Mouse (Mus musculus) cerebellum, adult 2 months (tissue): ENCODE results near the gene Zc3h6. TPM values are rescaled to one million over a fixed set of nuclear protein-coding genes. Genes with fewer than 3 reads are reported as not detected.

Experiments
- DNase-seq, 2 experiments: peaks; one replicate each; pipeline ENCODE4 v3.0.0; 2021
- H3K27ac ChIP-seq: fragments of 200-500 bp; 2 replicates; pipeline ENCODE4 v1.5.1; 2012; ENCODE audit warnings: low read length, control low read depth, inconsistent platforms; ENCODE audit not compliant: insufficient read depth
- H3K27me3 ChIP-seq: fragments of 200-500 bp; 2 replicates; pipeline ENCODE4 v1.6.1; 2012; ENCODE audit warnings: inconsistent platforms, mild to moderate bottlenecking, low read length, moderate library complexity; ENCODE audit not compliant: control insufficient read depth, insufficient read depth
- H3K4me1 ChIP-seq: fragments of 200-500 bp; 2 replicates; pipeline ENCODE4 v1.6.1; 2011; ENCODE audit warnings: low read length; ENCODE audit not compliant: control insufficient read depth, insufficient read depth
- H3K4me3 ChIP-seq: fragments of 200-500 bp; replicated peaks from 2 replicates; pipeline ENCODE3; 2011; ENCODE audit warnings: mild to moderate bottlenecking, low read depth, low read length, control low read depth; ENCODE audit not compliant: insufficient read depth
- CTCF ChIP-seq: fragments of 200-500 bp; IDR thresholded peaks from 2 replicates; pipeline ENCODE4 v1.5.1; 2011; ENCODE audit warnings: low read depth, mild to moderate bottlenecking, control low read depth, low read length, moderate library complexity, borderline replicate concordance; ENCODE audit not compliant: insufficient read depth
- POLR2A ChIP-seq: fragments of 200-500 bp; IDR thresholded peaks from 2 replicates; pipeline ENCODE4 v1.6.1; 2011; ENCODE audit warnings: low read length, control low read depth, borderline replicate concordance; ENCODE audit not compliant: insufficient read depth
- WGBS: fragments of 180-500 bp; shearing (Covaris S2); methylation state at CpG from one replicate; pipeline ENCODE4 v1.1.7; 2018; 5-methylcytosine and 5-hydroxymethylcytosine counted together
- polyA plus RNA-seq: library from polyadenylated mRNA; depleted of rRNA; stranded (reverse); fragments of >200 nt; gene quantifications from 2 replicates; pipeline ENCODE4 v1.2.3, GENCODE M21; 2012

Zc3h6 gene
- polyA plus RNA-seq, 1 experiment = 7.8 TPM

DNA sequence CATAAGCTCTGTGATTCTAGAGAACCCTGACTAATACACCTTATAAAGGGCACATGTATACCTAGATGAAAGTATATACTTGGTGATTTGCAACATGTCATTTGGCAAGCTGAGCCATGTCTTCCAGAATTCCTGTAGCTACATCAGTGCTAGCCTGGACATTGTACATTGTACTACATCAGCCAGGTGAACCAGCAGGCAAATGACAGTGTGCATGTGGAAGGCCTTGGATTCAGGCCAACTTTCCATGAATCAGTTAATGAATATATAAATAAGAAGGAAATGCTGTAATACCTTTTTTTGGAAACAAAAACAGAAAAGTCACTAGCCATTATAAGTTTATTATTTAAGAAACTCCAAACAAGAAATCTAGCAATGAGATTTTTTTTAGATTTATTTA, 13.0 kb upstream of the Zc3h6 start:
- Histone ChIP-seq H3K27me3 (no peaks in the 10 kb centered on the region), H3K4me1 (no peaks in the 10 kb centered on the region), H3K27ac (no peak overlapping the region), H3K4me3 (no peak overlapping the region)
- TF ChIP-seq POLR2A (no peak), CTCF (no peak)
- DNase-seq = no peak

DNA sequence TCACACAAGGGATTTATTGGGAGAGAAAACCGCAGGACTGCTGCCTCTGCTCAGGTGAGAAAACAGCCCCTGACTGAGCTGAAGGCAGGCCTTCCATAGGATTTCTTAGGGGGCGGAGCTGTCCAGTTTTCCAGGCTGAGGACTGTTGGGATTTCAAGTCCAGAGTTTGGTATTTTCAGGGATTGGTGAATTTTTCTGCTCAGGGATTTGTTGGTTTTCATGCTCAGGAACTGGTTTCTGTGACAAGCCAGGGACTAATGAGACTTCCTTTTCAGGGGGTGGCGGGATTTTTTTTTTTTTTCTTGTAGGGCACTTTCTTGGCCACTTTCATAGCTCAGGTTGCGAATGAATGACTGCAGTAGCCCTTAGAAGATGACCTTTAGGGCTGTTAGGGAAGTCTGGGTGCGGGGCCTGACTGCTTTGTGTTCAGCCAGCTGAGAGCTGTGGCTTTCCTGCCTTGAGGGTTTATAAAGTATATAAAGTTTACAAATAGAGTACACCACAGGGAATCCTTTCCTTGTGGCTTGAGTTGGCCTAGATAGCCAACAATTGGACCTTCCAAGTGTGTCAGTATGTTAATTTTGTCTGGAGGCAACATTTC, 1.6 kb upstream of the Zc3h6 start:
- H3K4me1 ChIP-seq = no peaks in the 10 kb centered on the region; the same call in 1 of the 2 replicates
- H3K27ac ChIP-seq = no peak overlapping the region
- TF ChIP-seq CTCF = no peak
- no peak for TF ChIP-seq POLR2A
- WGBS = 87% methylated on average over 5 of the region's 5 CpGs
- no peak for DNase-seq
- H3K27me3 ChIP-seq = no peaks in the 10 kb centered on the region
- H3K4me3 ChIP-seq = no peak overlapping the region

DNA sequence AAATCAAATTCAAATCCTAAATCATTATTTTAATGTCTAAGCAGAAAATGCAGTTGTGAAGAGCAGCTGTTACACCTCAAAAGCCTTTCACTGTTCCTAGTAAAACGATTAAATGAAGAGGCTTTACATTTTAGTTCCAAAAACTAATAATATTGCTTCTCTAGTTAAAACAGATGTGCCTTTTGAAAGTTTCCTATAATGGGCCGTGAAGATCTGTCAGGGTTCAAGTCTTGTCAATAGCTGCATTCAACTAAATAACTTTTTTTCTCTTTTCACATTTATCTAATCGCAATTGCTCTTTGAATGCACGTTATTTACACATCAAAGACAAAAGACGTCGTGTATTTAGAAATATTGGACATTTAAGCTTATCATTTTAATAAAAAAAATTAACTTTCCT, 966 bp upstream of the Zc3h6 start:
- Histone ChIP-seq H3K4me1 (no peaks in the 10 kb centered on the region; the same call in 1 of the 2 replicates), H3K4me3 (peak overlapping the region; percentile 88), H3K27me3 (no peaks in the 10 kb centered on the region), H3K27ac (no peak overlapping the region)
- no peak for DNase-seq
- TF ChIP-seq CTCF = no peak
- WGBS = 16% methylated on average over 6 of the region's 6 CpGs

DNA sequence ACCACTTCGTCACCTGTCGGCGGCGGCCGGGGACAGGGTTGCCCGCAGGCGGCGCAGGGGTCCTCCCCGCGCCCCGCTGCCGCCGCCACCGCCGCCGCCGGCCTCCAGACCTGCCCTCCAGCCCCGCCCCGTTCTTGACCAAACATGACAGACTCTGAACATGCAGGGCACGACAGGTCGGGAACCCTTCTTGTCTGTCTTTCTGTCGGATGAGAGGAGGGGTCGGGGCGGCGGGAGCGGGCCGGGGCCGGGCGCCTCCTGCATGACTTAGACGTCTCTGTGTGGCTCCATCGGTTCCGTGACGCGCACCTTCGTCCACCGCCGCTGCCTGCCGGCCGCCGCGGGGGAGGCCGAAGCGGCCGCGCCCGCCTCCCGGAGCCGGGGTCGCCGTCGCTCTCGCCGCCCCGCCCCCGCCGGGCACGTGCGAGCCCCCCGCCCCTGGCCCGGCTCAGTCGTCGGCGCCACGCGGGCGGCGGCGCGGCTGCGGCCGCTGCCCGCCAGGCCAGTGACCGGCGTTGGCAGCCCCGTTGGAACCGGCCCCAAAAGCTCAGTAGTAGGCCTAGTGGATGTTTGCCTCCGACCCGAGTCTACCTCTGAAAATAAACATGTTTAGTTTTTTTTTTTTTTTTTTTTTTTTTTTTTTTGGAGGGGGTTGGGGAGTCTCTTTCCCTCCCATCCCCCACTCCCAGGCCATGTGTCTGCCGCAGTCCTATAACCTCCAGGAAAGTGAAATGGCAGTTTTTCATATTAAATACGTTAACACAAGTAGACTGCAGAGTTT, 649 bp downstream of the Zc3h6 start, which contains the start of gene Gm10762:
Gene Gm10762 (minus strand): TSS at position 65 of the 781 bp plus-strand sequence.
- TF ChIP-seq POLR2A (no peak), CTCF (no peak)
- 2% methylated on average over 75 of the region's 80 CpGs for WGBS
- H3K4me1 ChIP-seq = no peaks in the 10 kb centered on the region; the same call in 1 of the 2 replicates

DNA sequence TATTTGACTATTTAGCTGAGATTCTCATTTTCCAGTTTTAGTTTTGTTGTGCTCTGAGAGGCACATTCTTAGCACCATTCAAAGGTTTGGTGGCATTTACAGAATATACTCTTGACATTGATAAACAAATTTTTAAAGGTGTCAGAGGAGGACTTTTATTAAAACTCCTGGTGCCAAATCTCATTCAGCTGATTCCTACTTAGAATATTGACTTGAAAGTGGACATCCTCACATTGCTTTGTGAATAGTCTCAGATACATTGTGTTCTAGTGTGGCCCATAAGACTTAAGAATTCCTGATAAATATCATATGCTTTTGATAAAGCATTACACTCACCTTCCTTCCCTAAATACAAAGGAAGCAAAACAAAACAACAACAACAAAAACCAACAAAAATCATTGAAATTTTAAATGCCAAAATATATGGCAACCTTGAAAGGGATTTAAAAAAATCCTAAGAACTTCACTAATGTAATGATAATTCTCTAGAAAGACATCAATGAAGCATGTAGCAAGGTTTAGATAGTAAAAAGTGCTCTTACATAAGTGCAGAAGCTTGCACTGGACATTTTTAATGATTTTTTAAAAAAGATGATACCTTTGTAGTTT, 1.4 kb downstream of the Zc3h6 start:
- Histone ChIP-seq H3K4me1 (no peaks in the 10 kb centered on the region; the same call in 1 of the 2 replicates), H3K27ac (no peak overlapping the region)
- DNase-seq = peak in 1 of 2 experiments; percentile 14

More for the DNA sequence above, 649 bp downstream of the Zc3h6 start, which contains the start of gene Gm10762:
- peak within 1 kb of the TSS; percentile 100 for H3K27ac ChIP-seq
- peak; percentile 82 to 86 for DNase-seq
- H3K27me3 ChIP-seq = no peaks in the 10 kb centered on the region
- peak within 1 kb of the TSS; percentile 88 for H3K4me3 ChIP-seq

DNA sequence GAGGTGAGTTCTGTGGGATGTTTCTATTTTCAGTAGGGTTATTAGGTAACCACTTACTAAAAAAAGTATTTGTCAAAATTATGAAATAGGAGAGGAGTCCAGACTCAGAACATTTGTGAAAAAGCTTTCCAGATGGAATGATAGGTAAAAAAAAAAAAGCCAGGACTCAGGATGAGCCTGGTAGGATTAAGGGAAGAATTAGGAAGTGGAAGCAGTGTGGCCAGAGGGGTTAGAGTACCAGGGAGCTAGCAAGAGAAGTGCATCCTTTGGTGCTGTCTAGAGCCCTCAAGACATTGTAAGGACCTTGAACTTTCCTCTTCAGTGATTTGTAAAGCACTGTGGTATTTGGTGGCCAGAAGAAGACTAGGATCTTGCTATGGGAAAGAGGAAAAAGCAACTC, 5.1 kb downstream of the Zc3h6 start:
- no peak for TF ChIP-seq POLR2A
- no peak for TF ChIP-seq CTCF
- no peak for DNase-seq
- Histone ChIP-seq H3K27ac (no peak overlapping the region), H3K27me3 (no peaks in the 10 kb centered on the region), H3K4me1 (no peaks in the 10 kb centered on the region; the same call in 1 of the 2 replicates), H3K4me3 (no peak overlapping the region)

More for the DNA sequence above, 1.4 kb downstream of the Zc3h6 start:
- TF ChIP-seq CTCF = no peak
- TF ChIP-seq POLR2A = no peak
- no peaks in the 10 kb centered on the region for H3K27me3 ChIP-seq
- peak overlapping the region; percentile 88 for H3K4me3 ChIP-seq

DNA sequence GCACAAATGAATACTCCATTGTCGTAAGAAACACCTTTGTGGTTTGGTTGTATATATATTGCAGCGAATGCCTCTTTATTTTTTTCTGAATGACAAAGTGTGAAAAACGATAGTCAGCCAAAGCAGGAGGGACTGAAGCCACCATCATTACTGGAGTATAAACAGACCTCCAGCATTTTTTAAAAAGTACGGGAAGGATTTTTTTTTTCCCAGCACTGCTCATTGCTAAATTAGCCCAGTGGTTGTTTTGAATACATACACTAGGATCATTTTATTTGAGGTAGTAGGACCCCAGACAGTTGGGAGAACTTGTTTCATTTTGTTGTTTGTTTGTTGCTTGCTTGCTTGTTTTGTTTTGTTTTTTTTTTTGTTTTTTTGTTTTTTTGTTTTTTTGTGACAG, 8.4 kb downstream of the Zc3h6 start:
- no peak overlapping the region for H3K27ac ChIP-seq
- H3K4me3 ChIP-seq = no peak overlapping the region
- no peak for DNase-seq
- no peak for TF ChIP-seq POLR2A
- TF ChIP-seq CTCF = no peak
- H3K4me1 ChIP-seq = no peaks in the 10 kb centered on the region; the same call in 1 of the 2 replicates
- no peaks in the 10 kb centered on the region for H3K27me3 ChIP-seq
- WGBS = 81% methylated on average over 4 of the region's 4 CpGs

DNA sequence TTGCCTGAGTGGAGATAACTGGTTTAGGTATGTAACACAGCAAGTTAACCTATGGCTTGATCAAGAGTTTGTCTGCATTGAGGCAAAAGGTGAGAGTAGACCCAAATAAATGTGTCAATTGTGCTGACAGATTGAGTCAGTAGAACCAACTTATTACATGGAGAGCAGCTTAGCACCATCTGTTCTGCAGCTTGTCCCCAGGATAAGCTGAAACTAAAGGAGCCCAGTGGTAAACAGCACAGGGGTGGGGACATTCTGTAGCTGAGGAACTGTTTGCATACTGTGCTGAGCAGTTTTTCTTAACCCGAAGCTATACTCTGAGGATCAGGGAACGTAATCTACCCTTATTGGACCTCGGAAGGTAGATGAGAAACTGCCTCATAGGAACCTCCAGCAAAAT, 17.5 kb downstream of the Zc3h6 start:
- peak in 1 of 2 experiments; percentile 31 for DNase-seq
- TF ChIP-seq POLR2A (no peak), CTCF (no peak)
- peaks cover 5% of the 10 kb centered on the region; the same call in 1 of the 2 replicates for H3K4me1 ChIP-seq
- H3K4me3 ChIP-seq = no peak overlapping the region
- H3K27ac ChIP-seq = no peak overlapping the region
- H3K27me3 ChIP-seq = no peaks in the 10 kb centered on the region
- WGBS = 69% methylated on average over 3 of the region's 3 CpGs
